Mouse (Mus musculus) lung, postnatal 0 days (tissue): ENCODE data around the gene Gsdma3. TPM values are rescaled to one million over a fixed set of nuclear protein-coding genes. Genes with fewer than 3 reads are reported as not detected.
A peak's percentile ranks its signal among the peaks of the same experiment; 100 is the strongest.

Source experiments
- ATAC-seq: fragments of 200-750 bp; cut with Nextera tagmentation; 2 replicates; pipeline ENCODE4 v1.8.0; 2017; ENCODE audit warnings: moderate library complexity
- DNase-seq: peaks from one replicate; pipeline ENCODE4 v3.0.0-alpha.2; 2016; ENCODE audit warnings: low spot score
- H3K27ac ChIP-seq: fragments of 300-500 bp; sonication (generic); 2 replicates; pipeline ENCODE4 v1.5.1; 2014; ENCODE audit warnings: antibody characterized with exemption, mild to moderate bottlenecking, low read length, mixed read lengths
- H3K27me3 ChIP-seq: fragments of 300-500 bp; sonication (generic); replicated peaks from 2 replicates; pipeline ENCODE4 v1.6.1; 2014; ENCODE audit warnings: low read length, mixed read lengths; ENCODE audit not compliant: insufficient read depth
- H3K36me3 ChIP-seq: fragments of 300-500 bp; sonication (generic); 2 replicates; pipeline ENCODE4 v1.6.1; 2014; ENCODE audit warnings: low read length, mixed read lengths; ENCODE audit not compliant: insufficient read depth
- H3K4me1 ChIP-seq: fragments of 300-500 bp; sonication (generic); 2 replicates; pipeline ENCODE4 v1.6.1; 2014; ENCODE audit warnings: antibody characterized with exemption, low read depth, low read length, mixed read lengths; ENCODE audit not compliant: insufficient read depth
- H3K4me2 ChIP-seq: fragments of 300-500 bp; sonication (generic); replicated peaks from 2 replicates; pipeline ENCODE4 v1.6.1; 2014; ENCODE audit warnings: low read depth, mild to moderate bottlenecking, low read length, moderate library complexity, mixed read lengths
- H3K4me3 ChIP-seq: fragments of 300-500 bp; sonication (generic); 2 replicates; pipeline ENCODE4 v1.5.1; 2014; ENCODE audit warnings: low read depth, low read length
- H3K9ac ChIP-seq: fragments of 300-500 bp; sonication (generic); replicated peaks from 2 replicates; pipeline ENCODE4 v1.6.1; 2014; ENCODE audit warnings: low read depth, mild to moderate bottlenecking
- H3K9me3 ChIP-seq: fragments of 300-500 bp; sonication (generic); 2 replicates; pipeline ENCODE4 v1.6.1; 2016; ENCODE audit warnings: low read length, mixed read lengths
- CTCF ChIP-seq: IDR thresholded peaks from 2 replicates; pipeline ENCODE4 v1.5.1; 2016; ENCODE audit warnings: antibody characterized with exemption, mild to moderate bottlenecking
- EP300 ChIP-seq: IDR thresholded peaks from 2 replicates; pipeline ENCODE4 v1.6.1; 2016; ENCODE audit warnings: antibody characterized with exemption, mild to moderate bottlenecking, control low read depth
- WGBS: fragments of 180-500 bp; shearing (Covaris S2); extraction: QIAGEN DNeasy Blood & Tissue Kit; methylation state at CpG from one replicate; pipeline ENCODE4 v1.1.7; 2014; 5-methylcytosine and 5-hydroxymethylcytosine counted together
- polyA plus RNA-seq: library from polyadenylated mRNA; unstranded; fragments of >200 nt; fragmentation: Nextera tagmentation; extraction: Ambion mirVana; gene quantifications from 2 replicates; pipeline ENCODE4 v1.2.1, GENCODE M21; 2015

Gene Gsdma3
- polyA plus RNA-seq, 1 experiment from 2014 or later, result not detected

DNA sequence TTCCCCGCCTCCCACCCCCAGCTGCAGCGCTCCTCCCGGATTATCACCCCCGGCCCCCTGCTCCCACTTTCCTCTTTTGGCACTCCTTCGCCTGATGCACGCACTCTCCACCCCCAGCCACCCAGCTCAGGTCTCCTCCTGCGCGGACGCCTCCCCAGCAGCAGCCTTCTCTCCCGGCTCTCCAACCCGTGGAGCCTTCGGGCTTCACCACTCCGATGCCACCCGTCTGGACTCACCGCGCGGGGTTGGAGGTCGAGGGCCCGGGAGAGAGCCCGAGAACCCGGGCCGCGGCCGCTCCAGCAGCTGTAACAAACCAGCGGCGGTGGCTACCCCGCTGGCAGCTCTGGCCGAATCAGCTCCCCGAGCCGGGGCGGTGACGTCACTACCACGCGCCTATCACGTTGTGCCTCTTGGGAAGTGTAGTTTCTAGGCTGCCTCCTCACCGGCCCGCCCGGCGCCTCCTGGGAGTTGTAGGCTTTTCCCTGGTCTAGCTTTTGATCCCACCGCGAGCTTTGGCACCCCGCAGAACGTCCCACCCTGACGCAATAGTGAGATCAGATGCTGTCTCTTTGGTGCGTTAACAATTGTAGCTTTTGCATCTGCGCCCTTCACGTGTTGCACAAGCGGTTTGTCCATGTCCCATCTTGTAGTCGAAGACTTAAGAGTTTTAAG is 39.1 kb upstream of the Gsdma3 start, which contains the start of gene Ormdl3:
Gene Ormdl3, minus strand, starts transcription at position 477 of the 672 bp plus-strand sequence.
- H3K36me3 ChIP-seq, result no peaks in the 10 kb centered on the region
- DNase-seq (peak; percentile 99), ATAC-seq (peak; percentile 89)
- H3K4me2 ChIP-seq, result peak within 1 kb of the TSS; percentile 83
- WGBS, result 2% methylated on average over 47 of the region's 49 CpGs
- H3K9me3 ChIP-seq, result no peaks in the 10 kb centered on the region
- H3K4me3 ChIP-seq, result peak within 1 kb of the TSS; percentile 80
- peak within 1 kb of the TSS; percentile 78 for H3K9ac ChIP-seq
- no peaks in the 10 kb centered on the region for H3K27me3 ChIP-seq
- H3K4me1 ChIP-seq, result peaks cover 8% of the 10 kb centered on the region; the same call in 1 of the 2 replicates
- H3K27ac ChIP-seq, result peak within 1 kb of the TSS; percentile 92
- TF ChIP-seq CTCF (no peak), EP300 (no peak)

DNA sequence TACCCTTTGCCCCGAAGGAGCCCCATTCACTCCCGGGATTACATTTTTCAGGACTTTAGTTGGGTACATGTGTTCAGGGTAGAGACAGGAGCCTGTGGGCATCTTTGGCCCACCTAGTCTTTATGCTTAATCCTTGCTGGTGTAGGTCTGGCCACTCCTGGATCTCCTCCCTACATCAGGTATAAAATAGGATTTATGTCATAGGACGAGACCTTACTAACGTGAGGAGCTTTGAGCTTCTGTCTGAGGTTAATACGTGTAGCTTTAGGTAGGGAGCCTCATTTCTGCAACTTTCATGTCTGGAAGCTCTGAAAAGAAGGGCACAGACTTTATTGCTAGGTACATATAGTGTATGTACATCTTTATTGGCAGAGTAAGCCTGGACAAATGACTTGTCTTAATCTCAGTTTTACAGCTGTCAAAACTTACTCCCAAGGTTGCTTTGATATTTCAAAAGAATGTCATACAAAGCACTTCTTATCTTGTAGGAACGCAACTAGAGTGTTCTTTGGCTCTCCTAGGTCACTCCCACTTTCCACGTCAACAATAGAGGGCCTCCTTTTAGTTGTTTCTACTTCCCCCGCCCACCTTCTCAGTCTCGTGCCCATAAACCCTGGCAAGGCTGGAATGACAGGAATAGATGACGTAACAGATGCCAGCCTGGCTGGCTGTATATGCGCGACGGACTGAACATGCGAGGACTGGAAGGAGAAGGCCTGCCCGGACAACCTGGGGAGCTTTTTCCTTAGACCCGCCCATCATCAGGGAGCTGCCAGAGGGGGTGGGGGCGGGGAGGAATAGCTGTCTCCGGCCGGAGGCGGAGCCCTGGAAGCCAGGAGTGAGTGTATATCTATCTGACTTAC is 38.2 kb upstream of the Gsdma3 start:
- H3K9me3 ChIP-seq, result no peaks in the 10 kb centered on the region
- TF ChIP-seq EP300 (peak; percentile 78), CTCF (no peak)
- H3K36me3 ChIP-seq, result no peaks in the 10 kb centered on the region
- H3K27me3 ChIP-seq, result no peaks in the 10 kb centered on the region
- DNase-seq, result peak; percentile 98
- H3K4me3 ChIP-seq, result peak overlapping the region; percentile 80
- H3K9ac ChIP-seq, result no peak overlapping the region
- H3K4me2 ChIP-seq, result peak overlapping the region; percentile 83
- peak; percentile 86 for ATAC-seq
- peaks cover 8% of the 10 kb centered on the region; the same call in 1 of the 2 replicates for H3K4me1 ChIP-seq
- WGBS, result 4% methylated on average over 20 of the region's 20 CpGs
- peak overlapping the region; percentile 92 for H3K27ac ChIP-seq

DNA sequence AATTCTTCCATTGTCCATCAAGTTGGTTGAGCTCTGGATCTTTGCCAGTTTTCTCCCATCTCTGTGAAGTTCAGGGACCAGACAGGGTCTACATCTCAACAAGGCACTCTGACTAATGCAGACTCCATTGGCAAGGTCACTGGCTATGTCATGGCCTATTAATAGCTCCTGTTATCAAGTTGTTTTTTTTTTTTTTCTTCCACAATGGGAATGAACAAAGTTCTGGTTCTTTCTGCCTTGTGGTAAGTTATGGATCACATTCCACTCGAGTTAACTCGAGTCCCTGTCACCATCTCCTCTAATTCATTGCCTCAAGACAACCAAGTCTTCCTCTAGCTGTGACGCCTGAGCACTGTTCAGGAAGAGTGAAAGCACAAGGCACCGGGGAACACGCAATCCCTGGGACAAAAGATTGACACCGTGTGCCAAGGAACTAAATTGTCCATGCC is 37.3 kb upstream of the Gsdma3 start:
- ATAC-seq (no peak), DNase-seq (peak; percentile 70)
- Histone ChIP-seq H3K4me3 (no peak overlapping the region), H3K27ac (peak overlapping the region; percentile 92; the same call in 1 of the 2 replicates), H3K9me3 (no peaks in the 10 kb centered on the region), H3K9ac (no peak overlapping the region), H3K27me3 (no peaks in the 10 kb centered on the region), H3K4me2 (peak overlapping the region; percentile 83; the same call in 1 of the 2 replicates), H3K4me1 (peaks cover 8% of the 10 kb centered on the region; the same call in 1 of the 2 replicates), H3K36me3 (no peaks in the 10 kb centered on the region)
- TF ChIP-seq CTCF (no peak), EP300 (no peak)
- WGBS, result 47% methylated on average over 6 of the region's 6 CpGs

DNA sequence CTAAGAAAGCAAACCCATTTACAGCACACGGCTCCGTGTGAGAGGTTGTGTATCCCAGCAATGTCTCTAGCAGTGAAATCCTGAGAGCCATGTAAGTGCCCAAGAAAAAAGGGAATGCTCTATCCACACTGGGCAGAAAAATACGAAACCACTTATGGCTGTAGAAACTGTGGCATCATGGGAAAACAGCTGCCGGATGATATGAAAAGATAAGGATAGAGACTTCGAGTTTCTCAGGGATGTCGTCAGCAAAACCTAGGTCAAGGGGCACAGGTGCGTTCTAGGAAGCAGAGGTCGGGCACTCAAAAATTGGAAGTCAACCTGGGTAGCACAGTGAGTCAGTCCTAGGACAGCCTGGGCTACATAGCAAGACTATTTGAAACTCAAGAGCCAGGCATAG is 36.9 kb upstream of the Gsdma3 start:
- DNase-seq, result no peak
- Histone ChIP-seq H3K9ac (no peak overlapping the region), H3K36me3 (no peaks in the 10 kb centered on the region), H3K4me1 (peaks cover 8% of the 10 kb centered on the region; the same call in 1 of the 2 replicates), H3K27ac (no peak overlapping the region), H3K4me2 (no peak overlapping the region), H3K9me3 (no peaks in the 10 kb centered on the region), H3K27me3 (no peaks in the 10 kb centered on the region), H3K4me3 (no peak overlapping the region)
- no peak for ATAC-seq
- TF ChIP-seq CTCF, result no peak
- TF ChIP-seq EP300, result no peak
- WGBS, result 71% methylated on average over 8 of the region's 8 CpGs

DNA sequence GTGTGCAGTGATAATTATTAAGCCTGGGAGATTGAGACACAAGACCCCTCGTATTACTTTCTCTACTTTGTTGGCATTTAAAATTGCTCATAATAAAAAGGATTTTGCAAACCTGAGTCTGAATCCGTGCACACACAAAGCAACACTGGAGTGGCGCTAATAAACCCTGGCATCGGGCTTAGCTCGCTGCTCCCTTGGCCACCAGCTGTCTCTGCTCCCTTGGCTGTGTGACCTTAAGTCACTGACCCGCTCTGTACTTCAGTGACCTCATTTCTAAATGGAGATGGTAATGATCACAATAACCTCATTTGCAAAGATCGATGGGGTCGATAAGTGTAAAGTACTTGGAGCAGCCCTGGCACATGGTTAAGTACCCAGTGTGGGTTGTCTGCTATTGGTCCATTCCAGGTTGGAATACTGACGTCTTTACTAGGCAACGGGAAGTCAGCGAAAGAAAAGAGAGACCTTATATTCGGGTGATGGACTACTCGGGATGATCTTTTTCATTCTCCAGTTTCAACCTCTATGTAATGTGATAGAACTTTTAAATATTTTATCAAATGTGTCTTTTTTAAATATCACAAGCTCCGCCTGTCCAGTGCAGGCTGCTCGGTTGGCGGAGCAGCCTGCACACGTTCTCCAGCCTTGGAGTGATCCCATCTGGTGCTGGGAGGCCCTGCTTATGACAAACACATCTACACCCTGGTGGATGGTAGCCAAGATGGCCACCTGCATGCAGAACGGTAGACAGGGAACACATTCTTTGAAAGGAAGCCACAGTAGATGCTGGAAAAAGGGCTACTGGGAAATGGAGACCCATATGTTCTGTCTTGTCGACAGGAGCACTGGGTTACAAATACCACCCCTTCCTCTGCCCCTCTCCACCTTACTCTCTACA is 35.4 kb upstream of the Gsdma3 start:
- H3K9me3 ChIP-seq, result no peaks in the 10 kb centered on the region
- ATAC-seq, result no peak
- no peaks in the 10 kb centered on the region for H3K27me3 ChIP-seq
- H3K4me2 ChIP-seq, result no peak overlapping the region
- H3K4me3 ChIP-seq, result no peak overlapping the region
- H3K27ac ChIP-seq, result no peak overlapping the region
- no peak for TF ChIP-seq EP300
- no peak for TF ChIP-seq CTCF
- no peak overlapping the region for H3K9ac ChIP-seq
- no peaks in the 10 kb centered on the region for H3K36me3 ChIP-seq
- no peak for DNase-seq
- peaks cover 8% of the 10 kb centered on the region; the same call in 1 of the 2 replicates for H3K4me1 ChIP-seq
- 68% methylated on average over 19 of the region's 19 CpGs for WGBS
